10 mouse cellular contexts compared by ENCODE assay signal in genomic region chr7:80444401-80445249, GRCm38 (mm10). TPM values are rescaled to one million over a fixed set of nuclear protein-coding genes. Genes with fewer than 3 reads are reported as not detected.
DNase-seq lines count a peak whose midpoint lies in the region; ATAC-seq and TF ChIP-seq lines count a peak whose summit lies in the region.
"Had no signal": no experiment of that assay in that cellular context is flagged by ENCODE, and none has a peak within 500 bp of the region (broad histone marks: within the 10 kb centered on the region; RNA-seq: fewer than 3 reads in every experiment).

No protein-coding gene starts in this region.

- peaks cover 47% of the 10 kb centered on the region for H3K4me1 ChIP-seq in hindbrain, embryonic 10.5 days (replicated peaks)
- H3K4me1 ChIP-seq in hindbrain, postnatal 0 days (ENCODE audit: insufficient read depth, low read length), result peaks cover 7% of the 10 kb centered on the region; the same call in 1 of the 2 replicates
- peaks cover 65% of the 10 kb centered on the region for H3K4me1 ChIP-seq in embryonic facial prominence, embryonic 10.5 days
- H3K4me1 ChIP-seq in limb, embryonic 14.5 days (ENCODE audit: control insufficient read depth, insufficient read depth, low read length), result peaks cover 30% of the 10 kb centered on the region
- peaks cover 17% of the 10 kb centered on the region for H3K4me1 ChIP-seq in forebrain, embryonic 16.5 days (replicated peaks; ENCODE audit: control insufficient read depth, insufficient read depth, low read length)

- no peaks in the 10 kb centered on the region for H3K36me3 ChIP-seq in hindbrain, embryonic 10.5 days
- no peaks in the 10 kb centered on the region for H3K36me3 ChIP-seq in hindbrain, postnatal 0 days (ENCODE audit: insufficient read depth, low read length)
- no peaks in the 10 kb centered on the region for H3K36me3 ChIP-seq in embryonic facial prominence, embryonic 10.5 days (replicated peaks)
- no peaks in the 10 kb centered on the region for H3K36me3 ChIP-seq in limb, embryonic 14.5 days (ENCODE audit: control insufficient read depth, insufficient read depth, low read length)
- no peaks in the 10 kb centered on the region for H3K36me3 ChIP-seq in forebrain, embryonic 16.5 days (ENCODE audit: control insufficient read depth, insufficient read depth)
- H3K36me3 ChIP-seq: neural tube, embryonic 13.5 days had no signal

- H3K4me2 ChIP-seq in hindbrain, postnatal 0 days (ENCODE audit: low read depth, low read length), result no peak overlapping the region
- no peak overlapping the region for H3K4me2 ChIP-seq in limb, embryonic 14.5 days (replicated peaks; ENCODE audit: low read depth, low read length, severe bottlenecking)
- H3K4me2 ChIP-seq in forebrain, embryonic 16.5 days (ENCODE audit: low read length), result no peak overlapping the region
- H3K4me2 ChIP-seq: neural tube, embryonic 13.5 days had no signal

- no peak overlapping the region for H3K4me3 ChIP-seq in hindbrain, embryonic 10.5 days
- no peak overlapping the region for H3K4me3 ChIP-seq in hindbrain, postnatal 0 days (ENCODE audit: low read length)
- H3K4me3 ChIP-seq in embryonic facial prominence, embryonic 10.5 days, result no peak overlapping the region
- H3K4me3 ChIP-seq in limb, embryonic 14.5 days (replicated peaks; ENCODE audit: low read length), result no peak overlapping the region
- H3K4me3 ChIP-seq in forebrain, embryonic 16.5 days (replicated peaks; ENCODE audit: low read length), result no peak overlapping the region
- H3K4me3 ChIP-seq: neural tube, embryonic 13.5 days had no signal

- no peak overlapping the region for H3K9ac ChIP-seq in hindbrain, postnatal 0 days (replicated peaks; ENCODE audit: low read length)
- H3K9ac ChIP-seq in limb, embryonic 14.5 days (ENCODE audit: low read depth, low read length, severe bottlenecking), result no peak overlapping the region
- no peak overlapping the region for H3K9ac ChIP-seq in forebrain, embryonic 16.5 days (replicated peaks; ENCODE audit: low read depth, low read length)
- H3K9ac ChIP-seq: neural tube, embryonic 13.5 days had no signal

- no peak for TF ChIP-seq CTCF in hindbrain, postnatal 0 days (IDR thresholded peaks at IDR 0.05; ENCODE audit: low read depth)

- no peaks in the 10 kb centered on the region for H3K9me3 ChIP-seq in hindbrain, embryonic 10.5 days
- no peaks in the 10 kb centered on the region for H3K9me3 ChIP-seq in hindbrain, postnatal 0 days (ENCODE audit: low read length)
- H3K9me3 ChIP-seq in embryonic facial prominence, embryonic 10.5 days, result no peaks in the 10 kb centered on the region
- no peaks in the 10 kb centered on the region for H3K9me3 ChIP-seq in limb, embryonic 14.5 days (ENCODE audit: control insufficient read depth, low read length)
- no peaks in the 10 kb centered on the region for H3K9me3 ChIP-seq in forebrain, embryonic 16.5 days (ENCODE audit: control insufficient read depth, low read length)
- H3K9me3 ChIP-seq: neural tube, embryonic 13.5 days had no signal

- no peak for TF ChIP-seq POLR2A in limb, embryonic 14.5 days (IDR thresholded peaks at IDR 0.05; ENCODE audit: borderline replicate concordance, extremely low read depth, insufficient read depth, insufficient read length)

- WGBS in hindbrain, embryonic 10.5 days, result 69% methylated on average over 17 of the region's 17 CpGs
- WGBS in hindbrain, postnatal 0 days, result 63% methylated on average over 17 of the region's 17 CpGs
- WGBS in embryonic facial prominence, embryonic 10.5 days, result 72% methylated on average over 17 of the region's 17 CpGs
- WGBS in limb, embryonic 14.5 days, result 52% methylated on average over 16 of the region's 17 CpGs
- 74% methylated on average over 17 of the region's 17 CpGs for WGBS in forebrain, embryonic 16.5 days

- ATAC-seq in hindbrain, postnatal 0 days, result no peak
- 0 out of 2 replicates have a peak, but pooled peaks have one; percentile 48 for ATAC-seq in limb, embryonic 14.5 days (ENCODE audit: low FRiP score, low read depth)
- no peak for ATAC-seq in forebrain, embryonic 16.5 days
- ATAC-seq: Patski had no signal

- DNase-seq in hindbrain, embryonic 10.5 days (ENCODE audit: low spot score), result no peak
- DNase-seq in hindbrain, postnatal 0 days (ENCODE audit: low spot score), result no peak
- no peak for DNase-seq in embryonic facial prominence, embryonic 10.5 days (ENCODE audit: low spot score)
- DNase-seq in limb, embryonic 14.5 days (ENCODE audit: low spot score), result no peak
- DNase-seq in spleen, postnatal 4 days (ENCODE audit: low spot score in 2 of 2), result peak; percentile 62 to 78
- DNase-seq in retina, postnatal 1 day, result no peak
- DNase-seq in kidney, postnatal 14 days, result no peak

- H3K27ac ChIP-seq in hindbrain, embryonic 10.5 days, result peak overlapping the region; percentile 45; the same call in 1 of the 2 replicates
- H3K27ac ChIP-seq in hindbrain, postnatal 0 days, result no peak overlapping the region
- peak overlapping the region; percentile 51; the same call in 1 of the 2 replicates for H3K27ac ChIP-seq in embryonic facial prominence, embryonic 10.5 days (replicated peaks)
- H3K27ac ChIP-seq in limb, embryonic 14.5 days (replicated peaks; ENCODE audit: low read depth, low read length), result no peak overlapping the region
- H3K27ac ChIP-seq in forebrain, embryonic 16.5 days (ENCODE audit: low read length), result no peak overlapping the region
- H3K27ac ChIP-seq: neural tube, embryonic 13.5 days had no signal

- peaks cover 20% of the 10 kb centered on the region for H3K27me3 ChIP-seq in hindbrain, embryonic 10.5 days (ENCODE audit: insufficient read depth, poor library complexity, severe bottlenecking)
- H3K27me3 ChIP-seq in hindbrain, postnatal 0 days (ENCODE audit: insufficient read depth, low read length), result no peaks in the 10 kb centered on the region
- H3K27me3 ChIP-seq in embryonic facial prominence, embryonic 10.5 days (replicated peaks; ENCODE audit: low read depth, poor library complexity, severe bottlenecking), result no peaks in the 10 kb centered on the region
- H3K27me3 ChIP-seq in limb, embryonic 14.5 days (ENCODE audit: control insufficient read depth, insufficient read depth, low read length), result no peaks in the 10 kb centered on the region
- H3K27me3 ChIP-seq in forebrain, embryonic 16.5 days (replicated peaks; ENCODE audit: control insufficient read depth, insufficient read depth, low read length), result no peaks in the 10 kb centered on the region
- H3K27me3 ChIP-seq: neural tube, embryonic 13.5 days; Patski had no signal

RNA-seq across cellular contexts. Expression of gene Furin, which starts 39.4 kb away (rescaled TPM):
- 4.6 and 5.2 TPM in 2 replicates for polyA plus RNA-seq in hindbrain, embryonic 10.5 days (2016; fragmentation: Nextera tagmentation; extraction: Ambion mirVana)
- 25.4 and 25.9 TPM in 2 replicates for total RNA-seq in hindbrain, postnatal 0 days (2014; rRNA removed)
- 6.6 and 6.8 TPM in 2 replicates for polyA plus RNA-seq in hindbrain, postnatal 0 days (2015; fragmentation: Nextera tagmentation; extraction: Ambion mirVana)
- polyA plus RNA-seq in embryonic facial prominence, embryonic 10.5 days (2016; fragmentation: Nextera tagmentation; extraction: Ambion mirVana), result 6.0 and 6.3 TPM in 2 replicates
- 40.5 and 58.3 TPM in 2 replicates for polyA plus RNA-seq in limb, embryonic 14.5 days (2012; rRNA removed)
- 17.0 and 19.8 TPM in 2 replicates for polyA plus RNA-seq in limb, embryonic 14.5 days (2014; fragmentation: Nextera tagmentation; extraction: Ambion mirVana)
- 4.4 TPM in 2 replicates for polyA plus RNA-seq in forebrain, embryonic 16.5 days (2015; fragmentation: Nextera tagmentation; extraction: Ambion mirVana)

RNA-seq across cellular contexts. Expression of gene Fes, which starts 56.9 kb away (rescaled TPM):
- 10.4 and 11.6 TPM in 2 replicates for polyA plus RNA-seq in hindbrain, embryonic 10.5 days (2016; fragmentation: Nextera tagmentation; extraction: Ambion mirVana)
- 10.3 and 16.1 TPM in 2 replicates for total RNA-seq in hindbrain, postnatal 0 days (2014; rRNA removed)
- 4.9 and 5.6 TPM in 2 replicates for polyA plus RNA-seq in hindbrain, postnatal 0 days (2015; fragmentation: Nextera tagmentation; extraction: Ambion mirVana)
- 8.2 and 8.4 TPM in 2 replicates for polyA plus RNA-seq in embryonic facial prominence, embryonic 10.5 days (2016; fragmentation: Nextera tagmentation; extraction: Ambion mirVana)
- 23.5 and 26.0 TPM in 2 replicates for polyA plus RNA-seq in limb, embryonic 14.5 days (2012; rRNA removed)
- 12.6 and 14.5 TPM in 2 replicates for polyA plus RNA-seq in limb, embryonic 14.5 days (2014; fragmentation: Nextera tagmentation; extraction: Ambion mirVana)
- 2.8 and 4.7 TPM in 2 replicates for polyA plus RNA-seq in forebrain, embryonic 16.5 days (2015; fragmentation: Nextera tagmentation; extraction: Ambion mirVana)

Comparison
In these comparisons a context has a peak if more than half of its experiments do, and no peak if none do; other contexts are left out.
1. H3K27ac ChIP-seq: peak in hindbrain, embryonic 10.5 days (single experiment) and embryonic facial prominence, embryonic 10.5 days (single experiment); none in hindbrain, postnatal 0 days (single experiment), limb, embryonic 14.5 days (single experiment) and forebrain, embryonic 16.5 days (single experiment).
2. DNase-seq: peak in spleen, postnatal 4 days (2 of 2); none in hindbrain, embryonic 10.5 days (single experiment), hindbrain, postnatal 0 days (single experiment), embryonic facial prominence, embryonic 10.5 days (single experiment), limb, embryonic 14.5 days (single experiment), retina, postnatal 1 day (single experiment) and kidney, postnatal 14 days (single experiment).